Comparison of ENCODE assay signal across 21 mouse cellular contexts in genomic region chr3:61073806-61074205, GRCm38 (mm10).
DNase-seq lines count a peak whose midpoint lies in the region; ATAC-seq lines count a peak whose summit lies in the region.
"Had no signal": no experiment of that assay in that cellular context is flagged by ENCODE, and none has a peak within 500 bp of the region (broad histone marks: within the 10 kb centered on the region; RNA-seq: fewer than 3 reads in every experiment).

No protein-coding gene starts in this region.

- no peak for DNase-seq in embryonic facial prominence, embryonic 10.5 days (ENCODE audit: low spot score)
- DNase-seq in right cerebral cortex, postnatal 4 days: no peak
- DNase-seq in left cerebral cortex, adult 8-10 months (ENCODE audit: low spot score in 2 of 2): no peak
- DNase-seq: adrenal gland, adult 2 months; adrenal gland, postnatal 10 days; adrenal gland, postnatal 25 days; cerebellum, adult 11-12 months; cerebellum, adult 2 months; cerebellum, adult 9-10 months; cerebellum, postnatal 10 days; cerebellum, postnatal 25 days had no signal

- H3K36me3 ChIP-seq in embryonic facial prominence, embryonic 10.5 days (replicated peaks): no peaks in the 10 kb centered on the region
- H3K36me3 ChIP-seq: embryonic facial prominence, embryonic 13.5 days; embryonic facial prominence, embryonic 15.5 days; forebrain, embryonic 10.5 days; forebrain, embryonic 12.5 days had no signal

- no peak overlapping the region for H3K4me3 ChIP-seq in brown adipose tissue, adult 24 weeks (ENCODE audit: insufficient read depth, low read depth, low read length)
- H3K4me3 ChIP-seq in embryonic facial prominence, embryonic 10.5 days: no peak overlapping the region
- H3K4me3 ChIP-seq: embryonic facial prominence, embryonic 13.5 days; embryonic facial prominence, embryonic 15.5 days; erythroblast, embryonic 14.5 days; forebrain, embryonic 10.5 days; forebrain, embryonic 12.5 days had no signal

- peak; percentile 89 for ATAC-seq in granulocyte monocyte progenitor cell, adult 5-6 weeks (replicated peaks; ENCODE audit: poor library complexity, severe bottlenecking)
- peak; percentile 52 for ATAC-seq in megakaryocyte progenitor cell, adult 5-6 weeks (replicated peaks; ENCODE audit: poor library complexity)
- ATAC-seq: forebrain, embryonic 14.5 days; forebrain, embryonic 16.5 days had no signal

- H3K4me1 ChIP-seq in brown adipose tissue, adult 24 weeks (ENCODE audit: control insufficient read depth, insufficient read depth, insufficient read length, low read length): peaks cover 2% of the 10 kb centered on the region; the same call in 1 of the 2 replicates
- no peaks in the 10 kb centered on the region for H3K4me1 ChIP-seq in embryonic facial prominence, embryonic 10.5 days
- H3K4me1 ChIP-seq: embryonic facial prominence, embryonic 13.5 days; embryonic facial prominence, embryonic 15.5 days; forebrain, embryonic 10.5 days; forebrain, embryonic 12.5 days had no signal

- H3K27me3 ChIP-seq in embryonic facial prominence, embryonic 10.5 days (replicated peaks; ENCODE audit: low read depth, poor library complexity, severe bottlenecking): no peaks in the 10 kb centered on the region
- H3K27me3 ChIP-seq: embryonic facial prominence, embryonic 13.5 days; embryonic facial prominence, embryonic 15.5 days; forebrain, embryonic 12.5 days had no signal

- no peaks in the 10 kb centered on the region for H3K9me3 ChIP-seq in embryonic facial prominence, embryonic 10.5 days
- H3K9me3 ChIP-seq: embryonic facial prominence, embryonic 13.5 days; embryonic facial prominence, embryonic 15.5 days; forebrain, embryonic 10.5 days; forebrain, embryonic 12.5 days had no signal

- H3K27ac ChIP-seq in brown adipose tissue, adult 24 weeks (replicated peaks; ENCODE audit: low read depth, low read length): 0 out of 2 replicates have a peak overlapping the region, but pooled peaks have one; percentile 29
- no peak overlapping the region for H3K27ac ChIP-seq in embryonic facial prominence, embryonic 10.5 days (replicated peaks)
- H3K27ac ChIP-seq: embryonic facial prominence, embryonic 13.5 days; embryonic facial prominence, embryonic 15.5 days; forebrain, embryonic 10.5 days; forebrain, embryonic 12.5 days had no signal

- WGBS in embryonic facial prominence, embryonic 10.5 days: 86% methylated on average over 4 of the region's 4 CpGs
